Comparison of ENCODE assay signal across 2 mouse cellular contexts in the genomic region with DNA sequence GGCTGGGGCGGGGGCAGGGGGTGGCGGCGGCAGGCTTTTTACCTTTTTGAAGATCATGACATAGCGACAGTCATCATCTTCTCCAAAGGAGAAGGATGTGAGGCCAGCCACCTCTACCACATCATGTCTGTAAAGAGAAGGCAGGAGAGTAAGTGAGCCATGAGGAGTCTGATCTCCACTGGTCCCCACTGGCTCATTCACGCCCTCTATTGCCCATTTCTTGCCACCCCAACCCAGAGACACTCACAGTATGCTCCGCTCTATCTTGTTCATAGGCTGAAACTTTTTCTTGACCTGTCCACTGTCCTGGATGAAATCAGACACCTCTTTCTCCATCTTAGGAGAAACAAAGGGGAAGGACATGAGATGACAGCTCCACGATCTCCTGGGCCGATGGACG.
TF ChIP-seq lines count a peak whose summit lies in the region.

No protein-coding gene starts in this region.

TF ChIP-seq in CH12.LX, 34 proteins besides CTCF, POLR2A, EP300 and RAD21:
- no peak for TF ChIP-seq MEF2A (IDR thresholded peaks at IDR 0.05; ENCODE audit: borderline replicate concordance, low read depth, low read length)
- no peak for TF ChIP-seq CHD1 (IDR thresholded peaks at IDR 0.05; ENCODE audit: low read depth, low read length)
- no peak for TF ChIP-seq GABPA (IDR thresholded peaks at IDR 0.05; ENCODE audit: insufficient replicate concordance, low read depth, low read length)
- TF ChIP-seq ZKSCAN1 (IDR thresholded peaks at IDR 0.05; ENCODE audit: borderline replicate concordance, low read depth, low read length), result no peak
- no peak for TF ChIP-seq USF1 (IDR thresholded peaks at IDR 0.05; ENCODE audit: low read depth, low read length)
- TF ChIP-seq ELF1 (IDR thresholded peaks at IDR 0.05; ENCODE audit: low read depth, low read length), result no peak
- no peak for TF ChIP-seq ETS1 (conservative IDR thresholded peaks at IDR 0.05; ENCODE audit: low read depth, low read length)
- no peak for TF ChIP-seq ZC3H11A (IDR thresholded peaks at IDR 0.05; ENCODE audit: low read depth, low read length)
- TF ChIP-seq USF2 (conservative IDR thresholded peaks at IDR 0.05; ENCODE audit: low read depth, low read length), result no peak
- no peak for TF ChIP-seq MAX (IDR thresholded peaks at IDR 0.05; ENCODE audit: low read length)
- no peak for TF ChIP-seq UBTF (IDR thresholded peaks at IDR 0.05; ENCODE audit: low read depth, low read length)
- TF ChIP-seq TBP (conservative IDR thresholded peaks at IDR 0.05; ENCODE audit: low read depth, low read length), result no peak
- TF ChIP-seq KAT2A (IDR thresholded peaks at IDR 0.05; ENCODE audit: insufficient replicate concordance, low read length), result no peak
- no peak for TF ChIP-seq NELFE (IDR thresholded peaks at IDR 0.05; ENCODE audit: low read depth, low read length)
- no peak for TF ChIP-seq RCOR1 (conservative IDR thresholded peaks at IDR 0.05; ENCODE audit: low read depth, low read length)
- no peak for TF ChIP-seq E2F4 (IDR thresholded peaks at IDR 0.05; ENCODE audit: insufficient replicate concordance, low read depth, low read length)
- no peak for TF ChIP-seq HCFC1 (IDR thresholded peaks at IDR 0.05; ENCODE audit: low read depth, low read length)

TF ChIP-seq in myocyte, 11 proteins besides CTCF, POLR2A, EP300 and RAD21:
- TF ChIP-seq MAX (IDR thresholded peaks at IDR 0.05; ENCODE audit: low read depth), result no peak
- TF ChIP-seq POLR2AphosphoS2 (IDR thresholded peaks at IDR 0.05; ENCODE audit: insufficient read length, low read depth), result peak; percentile 74
